ENCODE assay signal across 17 mouse cellular contexts in genomic region chr16:91985211-91985610, GRCm38 (mm10).
"Had no signal": no experiment of that assay in that cellular context is flagged by ENCODE, and none has a peak within 500 bp of the region (broad histone marks: within the 10 kb centered on the region; RNA-seq: fewer than 3 reads in every experiment).

No protein-coding gene starts in this region.

- H3K4me3 ChIP-seq: left cerebral cortex, adult 2 months; limb, embryonic 10.5 days; liver, embryonic 15.5 days; midbrain, embryonic 10.5 days; myocyte; neural tube, embryonic 15.5 days had no signal

- DNase-seq: lung, adult 2 months; lung, postnatal 4 days; midbrain, embryonic 14.5 days; right cerebral cortex, adult 18-20 months; right cerebral cortex, postnatal 25 days; thymus, adult 2 months; thymus, postnatal 25 days had no signal

- H3K4me1 ChIP-seq: limb, embryonic 10.5 days; liver, embryonic 15.5 days; midbrain, embryonic 10.5 days; neural tube, embryonic 15.5 days had no signal

- H3K9me3 ChIP-seq: limb, embryonic 10.5 days; liver, embryonic 15.5 days; midbrain, embryonic 10.5 days; neural tube, embryonic 15.5 days had no signal

- H3K27ac ChIP-seq: left cerebral cortex, adult 2 months; limb, embryonic 10.5 days; liver, embryonic 15.5 days; midbrain, embryonic 10.5 days; neural tube, embryonic 15.5 days; stomach, postnatal 0 days had no signal

- H3K4me2 ChIP-seq: liver, embryonic 11.5 days; liver, embryonic 15.5 days; neural tube, embryonic 15.5 days had no signal

- H3K9ac ChIP-seq: liver, embryonic 15.5 days; neural tube, embryonic 15.5 days had no signal

- H3K36me3 ChIP-seq: limb, embryonic 10.5 days; liver, embryonic 15.5 days; midbrain, embryonic 10.5 days; neural tube, embryonic 15.5 days had no signal

- H3K27me3 ChIP-seq: liver, embryonic 15.5 days; neural tube, embryonic 15.5 days had no signal

- ATAC-seq: intestine, embryonic 16.5 days; lung, postnatal 0 days had no signal
